ENCODE assay signal across 8 mouse cellular contexts in the genomic region with DNA sequence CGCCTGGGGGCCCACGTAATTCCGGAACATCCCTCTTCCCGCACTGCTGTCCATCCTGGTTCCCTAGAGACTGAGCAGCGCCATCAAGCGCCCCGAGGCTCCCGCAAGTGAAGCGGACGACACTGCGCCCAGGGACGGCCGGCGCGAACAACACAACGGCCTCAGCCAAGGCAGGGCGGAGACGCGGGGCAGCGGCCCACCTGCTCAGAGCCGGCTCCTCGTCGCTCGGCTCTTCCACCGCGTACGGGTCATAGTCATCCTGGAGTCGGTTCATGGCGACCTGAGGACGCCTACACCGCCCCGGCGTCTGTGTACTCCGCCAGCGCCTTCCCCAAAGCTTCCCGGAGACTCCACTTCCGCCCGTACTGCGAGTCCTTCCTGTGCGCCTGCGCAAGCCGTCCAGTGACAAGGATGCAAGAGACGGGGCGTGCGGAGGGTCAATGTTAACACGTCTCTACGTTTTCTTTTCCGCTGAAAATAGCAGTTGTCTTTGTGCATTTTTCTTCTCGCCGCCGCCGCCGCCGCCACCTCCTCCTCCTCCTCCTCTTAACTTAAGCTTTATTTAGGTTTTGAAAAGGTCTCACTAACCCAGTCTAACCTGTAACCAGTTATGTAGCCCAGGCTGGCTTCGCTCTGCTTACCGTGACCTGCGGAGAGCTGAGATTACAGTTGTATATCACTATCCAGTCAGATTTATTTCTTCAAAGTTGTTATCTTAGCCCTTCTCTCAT. TPM values are rescaled to one million over a fixed set of nuclear protein-coding genes. Genes with fewer than 3 reads are reported as not detected.
DNase-seq lines count a peak whose midpoint lies in the region; ATAC-seq and TF ChIP-seq lines count a peak whose summit lies in the region.

A gene (minus strand): TSS at position 387 of the 731 bp plus-strand sequence.

- peak; percentile 18; the same call in 1 of the 2 replicates for TF ChIP-seq CTCF in gastrocnemius, adult 2 months (IDR thresholded peaks at IDR 0.05)
- TF ChIP-seq CTCF in hindbrain, postnatal 0 days (IDR thresholded peaks at IDR 0.05; ENCODE audit: low read depth), result peak; percentile 43; the same call in 1 of the 2 replicates
- no peak; the same call in 1 of the 2 replicates for TF ChIP-seq CTCF in left cerebral cortex, adult 2 months (IDR thresholded peaks at IDR 0.05)

- no peaks in the 10 kb centered on the region for H3K9me3 ChIP-seq in hindbrain, postnatal 0 days (ENCODE audit: low read length)

- peak; percentile 91 for ATAC-seq in hindbrain, postnatal 0 days
- ATAC-seq in megakaryocyte, adult 5-6 weeks (ENCODE audit: poor library complexity, severe bottlenecking), result peak; percentile 80

- 0 out of 2 replicates have a peak, but pooled peaks cover 4% of the 10 kb centered on the region for H3K36me3 ChIP-seq in hindbrain, postnatal 0 days (ENCODE audit: insufficient read depth, low read length)

- peak within 1 kb of the TSS; percentile 85 for H3K4me3 ChIP-seq in gastrocnemius, adult 2 months
- H3K4me3 ChIP-seq in hindbrain, postnatal 0 days (ENCODE audit: low read length), result peak within 1 kb of the TSS; percentile 77
- H3K4me3 ChIP-seq in left cerebral cortex, adult 2 months, result peak within 1 kb of the TSS; percentile 98

- peak; percentile 83 for DNase-seq in WW6 (ENCODE audit: low read depth, low spot score)
- peak; percentile 88 to 95 for DNase-seq in cerebellum, postnatal 4 days (ENCODE audit: low spot score in 2 of 2)
- DNase-seq in gastrocnemius, adult 2 months, result peak; percentile 97
- peak; percentile 98 for DNase-seq in hindbrain, postnatal 0 days (ENCODE audit: low spot score)
- peak; percentile 95 to 96 for DNase-seq in left cerebral cortex, adult 2 months (ENCODE audit: extremely low spot score in 1 of 2, low spot score in 2 of 2)
- DNase-seq in right cerebral cortex, adult 2 months (ENCODE audit: low spot score in 2 of 2), result peak; percentile 96 to 97
- peak; percentile 97 for DNase-seq in urinary bladder, postnatal 14 days (ENCODE audit: low spot score)

- peak within 1 kb of the TSS; percentile 70 for H3K4me2 ChIP-seq in hindbrain, postnatal 0 days (ENCODE audit: low read depth, low read length)

- H3K27ac ChIP-seq in gastrocnemius, adult 2 months, result peak within 1 kb of the TSS; percentile 100
- peak within 1 kb of the TSS; percentile 98 for H3K27ac ChIP-seq in hindbrain, postnatal 0 days
- peak within 1 kb of the TSS; percentile 98 for H3K27ac ChIP-seq in left cerebral cortex, adult 2 months

- intact Hi-C loops in gastrocnemius, adult 2 months (cut with DNase I), result loop anchor here (2.0 kb wide), 1 partner anchor 39 kb away; a partner anchor contains a TSS
- intact Hi-C loops in left cerebral cortex, adult 2 months (cut with DNase I), result loop anchor here (1.0 to 5.0 kb wide), 2 partner anchors 39 to 312 kb away; a partner anchor contains a TSS

- peak within 1 kb of the TSS; percentile 76 for H3K9ac ChIP-seq in hindbrain, postnatal 0 days (replicated peaks; ENCODE audit: low read length)

- no peaks in the 10 kb centered on the region; the same call in 1 of the 2 replicates for H3K4me1 ChIP-seq in hindbrain, postnatal 0 days (ENCODE audit: insufficient read depth, low read length)

- whole genome bisulfite sequencing in hindbrain, postnatal 0 days, result 1% methylated on average over 57 of the region's 57 CpGs

- no peaks in the 10 kb centered on the region for H3K27me3 ChIP-seq in hindbrain, postnatal 0 days (ENCODE audit: insufficient read depth, low read length)

RNA-seq across cellular contexts. Expression of the gene that starts here (rescaled TPM):
- 10 to 100 TPM; 17.8 to 18.5 TPM for total RNA-seq in gastrocnemius, adult 2 months (2021)
- total RNA-seq in hindbrain, postnatal 0 days (2014; rRNA removed), result 18.0 and 19.0 TPM in 2 replicates
- 95.3 and 96.2 TPM in 2 replicates for polyA plus RNA-seq in hindbrain, postnatal 0 days (2015; fragmentation: Nextera tagmentation; extraction: Ambion mirVana)
- 10 to 100 TPM; 37.7 to 42.4 TPM for total RNA-seq in left cerebral cortex, adult 2 months (2021)
- total RNA-seq in megakaryocyte, adult 5-6 weeks (2015), result 48.6 and 68.4 TPM in 2 replicates
- 71.0 and 86.9 TPM in 2 replicates for total RNA-seq in megakaryocyte, adult 5-6 weeks (2017)

Comparison
In these comparisons a context has a peak if more than half of its experiments do, and no peak if none do; other contexts are left out.
1. Peak in every context shown above with its lines: DNase-seq, ATAC-seq, H3K4me3 ChIP-seq and H3K27ac ChIP-seq.